Mouse (Mus musculus): ENCODE measurements around the gene Kcnh1. TPM values are rescaled to one million over a fixed set of nuclear protein-coding genes. Genes with fewer than 3 reads are reported as not detected.

Kcnh1 gene
- polyA plus RNA-seq, 1 experiment: 0.14 TPM

- no peaks in the 10 kb centered on the region for H3K27me3 ChIP-seq (ENCODE audit: control insufficient read depth, insufficient read depth, low read length)
- H3K36me3 ChIP-seq (ENCODE audit: control insufficient read depth, insufficient read depth, low read length): no peaks in the 10 kb centered on the region
- no peak overlapping the region for H3K4me3 ChIP-seq (ENCODE audit: control insufficient read depth, low read depth, low read length)
- H3K27ac ChIP-seq (ENCODE audit: control insufficient read depth, insufficient read depth, low read depth, low read length): no peak overlapping the region
- no peaks in the 10 kb centered on the region for H3K4me1 ChIP-seq (ENCODE audit: control insufficient read depth, insufficient read depth, low read length)
- TF ChIP-seq POLR2A (IDR thresholded peaks at IDR 0.05; ENCODE audit: control insufficient read depth, low read depth, low read length) (no peak), CTCF (IDR thresholded peaks at IDR 0.05; ENCODE audit: control insufficient read depth, insufficient read depth, insufficient replicate concordance, low read depth, low read length) (no peak)
Measured at GRCm38 (mm10) chr1:192339361-192340077, 148.9 kb downstream of the Kcnh1 start.

GRCm38 (mm10) chr1:192341774-192342173, 151.2 kb downstream of the Kcnh1 start:
- Histone ChIP-seq H3K4me3 (ENCODE audit: control insufficient read depth, low read depth, low read length) (no peak overlapping the region), H3K27me3 (ENCODE audit: control insufficient read depth, insufficient read depth, low read length) (no peaks in the 10 kb centered on the region), H3K4me1 (ENCODE audit: control insufficient read depth, insufficient read depth, low read length) (no peaks in the 10 kb centered on the region), H3K36me3 (ENCODE audit: control insufficient read depth, insufficient read depth, low read length) (no peaks in the 10 kb centered on the region), H3K27ac (ENCODE audit: control insufficient read depth, insufficient read depth, low read depth, low read length) (no peak overlapping the region)
- TF ChIP-seq CTCF (IDR thresholded peaks at IDR 0.05; ENCODE audit: control insufficient read depth, insufficient read depth, insufficient replicate concordance, low read depth, low read length) (no peak), POLR2A (IDR thresholded peaks at IDR 0.05; ENCODE audit: control insufficient read depth, low read depth, low read length) (no peak)

- Histone ChIP-seq H3K4me3 (ENCODE audit: control insufficient read depth, low read depth, low read length) (no peak overlapping the region), H3K27ac (ENCODE audit: control insufficient read depth, insufficient read depth, low read depth, low read length) (no peak overlapping the region), H3K27me3 (ENCODE audit: control insufficient read depth, insufficient read depth, low read length) (no peaks in the 10 kb centered on the region), H3K36me3 (ENCODE audit: control insufficient read depth, insufficient read depth, low read length) (no peaks in the 10 kb centered on the region), H3K4me1 (ENCODE audit: control insufficient read depth, insufficient read depth, low read length) (no peaks in the 10 kb centered on the region)
- no peak for TF ChIP-seq CTCF (IDR thresholded peaks at IDR 0.05; ENCODE audit: control insufficient read depth, insufficient read depth, insufficient replicate concordance, low read depth, low read length)
- TF ChIP-seq POLR2A (IDR thresholded peaks at IDR 0.05; ENCODE audit: control insufficient read depth, low read depth, low read length): no peak
Measured at GRCm38 (mm10) chr1:192343996-192344395, 153.4 kb downstream of the Kcnh1 start.

- no peak overlapping the region for H3K4me3 ChIP-seq (ENCODE audit: control insufficient read depth, low read depth, low read length)
- H3K27ac ChIP-seq (ENCODE audit: control insufficient read depth, insufficient read depth, low read depth, low read length): no peak overlapping the region
- no peaks in the 10 kb centered on the region for H3K36me3 ChIP-seq (ENCODE audit: control insufficient read depth, insufficient read depth, low read length)
- TF ChIP-seq CTCF (IDR thresholded peaks at IDR 0.05; ENCODE audit: control insufficient read depth, insufficient read depth, insufficient replicate concordance, low read depth, low read length): no peak
- no peak for TF ChIP-seq POLR2A (IDR thresholded peaks at IDR 0.05; ENCODE audit: control insufficient read depth, low read depth, low read length)
- H3K4me1 ChIP-seq (ENCODE audit: control insufficient read depth, insufficient read depth, low read length): no peaks in the 10 kb centered on the region
- H3K27me3 ChIP-seq (ENCODE audit: control insufficient read depth, insufficient read depth, low read length): no peaks in the 10 kb centered on the region
Measured at GRCm38 (mm10) chr1:192347327-192347726, 156.8 kb downstream of the Kcnh1 start.

GRCm38 (mm10) chr1:192356231-192356630, 165.7 kb downstream of the Kcnh1 start:
- Histone ChIP-seq H3K4me3 (ENCODE audit: control insufficient read depth, low read depth, low read length) (no peak overlapping the region), H3K27me3 (ENCODE audit: control insufficient read depth, insufficient read depth, low read length) (no peaks in the 10 kb centered on the region), H3K4me1 (ENCODE audit: control insufficient read depth, insufficient read depth, low read length) (no peaks in the 10 kb centered on the region), H3K27ac (ENCODE audit: control insufficient read depth, insufficient read depth, low read depth, low read length) (no peak overlapping the region), H3K36me3 (ENCODE audit: control insufficient read depth, insufficient read depth, low read length) (no peaks in the 10 kb centered on the region)
- TF ChIP-seq CTCF (IDR thresholded peaks at IDR 0.05; ENCODE audit: control insufficient read depth, insufficient read depth, insufficient replicate concordance, low read depth, low read length): no peak
- TF ChIP-seq POLR2A (IDR thresholded peaks at IDR 0.05; ENCODE audit: control insufficient read depth, low read depth, low read length): no peak

- no peaks in the 10 kb centered on the region for H3K36me3 ChIP-seq (ENCODE audit: control insufficient read depth, insufficient read depth, low read length)
- TF ChIP-seq CTCF (IDR thresholded peaks at IDR 0.05; ENCODE audit: control insufficient read depth, insufficient read depth, insufficient replicate concordance, low read depth, low read length): no peak
- TF ChIP-seq POLR2A (IDR thresholded peaks at IDR 0.05; ENCODE audit: control insufficient read depth, low read depth, low read length): no peak
- H3K27ac ChIP-seq (ENCODE audit: control insufficient read depth, insufficient read depth, low read depth, low read length): no peak overlapping the region
- no peaks in the 10 kb centered on the region for H3K27me3 ChIP-seq (ENCODE audit: control insufficient read depth, insufficient read depth, low read length)
- peaks cover 3% of the 10 kb centered on the region; the same call in 1 of the 2 replicates for H3K4me1 ChIP-seq (ENCODE audit: control insufficient read depth, insufficient read depth, low read length)
- no peak overlapping the region for H3K4me3 ChIP-seq (ENCODE audit: control insufficient read depth, low read depth, low read length)
Measured at GRCm38 (mm10) chr1:192359212-192359611, 168.6 kb downstream of the Kcnh1 start.

GRCm38 (mm10) chr1:192368336-192368735, 177.8 kb downstream of the Kcnh1 start:
- no peaks in the 10 kb centered on the region for H3K36me3 ChIP-seq (ENCODE audit: control insufficient read depth, insufficient read depth, low read length)
- no peaks in the 10 kb centered on the region for H3K4me1 ChIP-seq (ENCODE audit: control insufficient read depth, insufficient read depth, low read length)
- TF ChIP-seq POLR2A (IDR thresholded peaks at IDR 0.05; ENCODE audit: control insufficient read depth, low read depth, low read length): no peak
- TF ChIP-seq CTCF (IDR thresholded peaks at IDR 0.05; ENCODE audit: control insufficient read depth, insufficient read depth, insufficient replicate concordance, low read depth, low read length): no peak
- no peak overlapping the region for H3K4me3 ChIP-seq (ENCODE audit: control insufficient read depth, low read depth, low read length)
- H3K27me3 ChIP-seq (ENCODE audit: control insufficient read depth, insufficient read depth, low read length): no peaks in the 10 kb centered on the region
- no peak overlapping the region for H3K27ac ChIP-seq (ENCODE audit: control insufficient read depth, insufficient read depth, low read depth, low read length)

All from testis, adult 2 months (tissue).